Mouse (Mus musculus): ENCODE measurements around the gene Phf24.
"Not testable (repeated sequence)": the region's sequence is repeated elsewhere in the genome, so short reads cannot be mapped to it uniquely, and the experiment has no call there.

Phf24 gene

DNA sequence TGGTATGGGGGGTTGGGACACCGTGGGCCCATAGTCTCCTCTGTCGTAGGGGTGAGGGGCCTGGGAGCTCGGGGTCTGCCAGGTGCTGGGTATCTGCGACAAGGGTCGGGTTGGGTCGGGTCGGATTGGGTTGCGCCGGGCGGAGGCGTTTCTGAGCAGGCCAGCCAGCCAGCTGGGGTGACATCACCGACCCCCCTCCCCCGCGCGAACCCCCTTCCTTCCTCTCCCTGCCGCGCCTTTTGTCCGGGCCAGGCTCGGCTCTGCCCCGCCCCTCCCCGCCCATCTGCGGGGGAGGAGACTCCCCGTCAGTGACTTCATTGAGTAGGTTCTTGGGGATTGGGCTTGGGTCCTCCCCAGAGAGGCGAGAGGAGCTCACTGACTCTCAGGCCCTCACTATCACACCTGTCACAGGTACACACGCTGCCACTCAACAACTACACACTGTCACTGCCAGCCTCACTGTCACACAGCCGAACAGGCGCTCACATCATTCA lies 33.7 kb downstream of the Phf24 start:
- peak; percentile 69 to 79 for DNase-seq (ENCODE audit: low spot score in 2 of 2)

DNA sequence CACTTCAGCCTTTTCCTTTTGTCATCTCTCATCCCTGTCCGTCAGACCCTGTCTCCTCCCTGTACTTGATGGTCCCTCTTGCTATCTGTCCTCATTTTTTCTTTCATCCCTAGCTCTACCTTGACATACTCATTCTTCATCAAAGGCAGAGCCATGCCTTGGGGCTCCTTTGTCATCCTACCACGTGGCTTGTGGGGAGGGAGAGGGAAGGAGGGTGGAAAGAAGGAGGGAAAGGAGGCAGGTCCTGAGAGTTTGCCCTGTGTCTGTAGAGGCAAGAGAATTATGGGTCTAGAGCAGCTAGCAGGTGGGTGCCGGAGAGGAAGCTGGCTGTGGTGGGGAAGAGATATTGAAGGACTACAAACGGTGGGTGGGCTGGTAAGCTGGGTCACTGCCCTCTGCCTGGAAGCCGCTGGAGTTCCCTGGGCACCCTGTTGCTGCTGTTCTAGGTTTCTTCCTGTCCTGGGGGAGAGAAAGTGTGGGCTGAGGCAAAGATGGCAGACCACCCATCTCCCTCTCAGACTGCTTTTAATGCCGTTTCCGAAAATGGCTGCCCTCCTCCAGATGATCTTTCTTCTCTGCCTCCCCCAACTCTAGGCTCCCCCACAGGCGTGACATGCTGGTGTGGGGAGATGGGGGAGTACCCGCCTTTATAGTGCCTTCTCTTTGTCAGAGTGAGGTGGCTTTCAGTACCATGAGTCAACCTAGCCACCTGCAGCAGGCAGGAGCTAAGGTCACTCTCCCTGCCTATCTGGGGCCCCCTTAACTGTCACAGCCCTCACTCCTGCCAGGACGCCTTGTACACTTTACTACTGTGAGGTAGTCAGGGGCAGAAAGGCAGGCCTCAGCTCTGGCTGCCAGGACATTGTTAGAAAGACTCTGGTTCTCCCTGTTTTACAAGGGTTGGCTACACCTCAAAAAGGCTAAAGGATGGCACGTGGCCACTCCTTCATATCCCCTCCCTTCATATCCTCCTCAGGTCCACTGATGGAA lies 35.0 kb downstream of the Phf24 start:
- no peak for DNase-seq (ENCODE audit: low spot score in 2 of 2)

DNA sequence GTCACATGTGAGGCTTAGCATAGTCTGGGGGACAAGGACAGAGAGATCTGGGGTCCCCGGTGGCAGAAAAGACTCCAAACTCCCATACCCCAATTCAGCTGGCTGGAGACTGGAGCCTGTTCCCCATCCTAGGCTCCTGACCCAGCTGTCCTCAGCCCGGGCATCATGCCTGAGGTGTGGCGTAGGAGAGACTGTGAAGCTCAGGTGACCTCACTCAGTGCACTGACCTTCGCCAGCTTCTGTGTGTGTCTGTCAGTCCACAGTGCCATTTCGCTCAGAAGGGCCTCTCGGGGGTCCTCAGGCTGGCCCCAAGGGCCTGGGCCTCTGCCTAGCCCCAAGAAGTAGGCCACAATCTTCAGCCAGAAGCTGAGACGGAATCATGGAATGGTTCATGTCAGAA lies 36.1 kb downstream of the Phf24 start:
- no peak for DNase-seq (ENCODE audit: low spot score in 2 of 2)

DNA sequence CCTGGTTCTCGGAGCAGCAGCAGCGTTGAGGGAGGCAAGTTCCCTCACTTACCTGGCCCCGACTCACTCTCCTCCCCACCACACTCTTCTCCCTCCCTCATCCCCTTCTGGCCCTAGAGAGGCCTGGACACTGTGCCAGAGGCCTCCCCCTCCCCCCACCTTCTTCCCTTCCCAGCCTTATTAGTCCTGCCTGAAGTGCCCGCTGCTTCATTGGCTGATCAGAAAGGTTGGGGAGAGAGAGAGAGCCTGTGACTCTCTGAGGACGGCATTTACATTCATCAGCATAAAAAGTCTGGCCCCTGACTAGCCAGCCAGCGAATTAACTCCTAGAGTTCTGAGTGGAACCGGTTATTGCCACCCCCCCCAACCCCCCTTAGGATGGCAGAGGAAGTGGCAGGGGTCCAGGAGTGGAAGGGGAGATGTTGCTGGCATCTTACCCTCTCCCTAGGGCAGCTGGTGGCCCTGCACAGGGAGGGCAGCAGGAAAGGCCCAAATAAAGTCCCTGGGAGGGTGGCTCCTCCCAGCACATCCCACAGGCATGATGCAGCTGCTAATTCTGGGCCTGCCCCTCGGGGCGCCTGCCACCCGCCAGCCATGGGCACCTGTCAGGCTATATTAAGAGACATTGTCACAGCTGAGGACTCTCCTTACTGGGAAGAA lies 37.1 kb downstream of the Phf24 start:
- DNase-seq (ENCODE audit: low spot score in 2 of 2), result no peak

DNA sequence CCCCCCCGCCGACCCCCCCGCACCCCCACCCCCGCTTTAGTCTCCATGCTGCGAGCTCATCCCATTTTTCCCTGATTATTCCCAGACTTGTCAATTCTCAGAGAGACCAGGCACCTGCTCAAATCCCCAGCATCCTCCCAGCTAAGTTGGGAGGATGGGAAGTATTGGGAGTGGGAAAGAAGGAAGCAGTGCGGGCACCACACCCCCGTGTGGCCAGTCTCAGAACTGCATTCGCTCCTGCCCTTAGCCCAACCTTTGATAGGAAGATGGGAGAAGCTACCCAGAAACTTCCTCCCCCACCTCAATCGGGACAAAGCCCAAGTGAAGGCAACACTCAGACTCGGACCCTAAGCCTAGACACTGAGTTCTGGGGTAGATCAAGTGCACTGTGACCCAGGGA lies 37.8 kb downstream of the Phf24 start:
- DNase-seq (ENCODE audit: low spot score in 2 of 2), result peak; percentile 17 to 58

DNA sequence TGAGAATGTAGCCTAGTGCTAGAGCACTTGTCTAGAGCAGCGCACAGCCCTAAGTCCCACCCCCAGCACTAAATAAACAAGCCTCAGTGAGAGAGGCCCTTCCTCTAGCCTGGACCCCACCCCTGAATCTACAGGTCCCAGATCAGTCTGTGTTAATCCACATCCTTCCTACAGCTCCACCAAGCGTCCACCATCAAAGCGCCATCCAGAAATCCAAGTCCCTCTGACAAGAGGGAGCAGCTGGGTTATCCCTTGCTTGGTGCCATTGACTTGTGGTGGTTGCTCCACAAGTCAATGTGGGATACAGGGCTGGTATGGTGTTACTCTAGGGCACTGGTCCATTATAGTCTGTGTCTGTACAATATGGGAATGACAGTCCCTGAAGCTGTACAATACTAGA lies 38.7 kb downstream of the Phf24 start:
- DNase-seq (ENCODE audit: low spot score in 2 of 2), result no peak

- no peak for DNase-seq (ENCODE audit: low spot score in 2 of 2)
These were observed 40.1 kb downstream of the Phf24 start for GRCm38 (mm10) chr4:42956581-42956980.

GRCm38 (mm10) chr4:42957306-42957705 lies 40.8 kb downstream of the Phf24 start:
- DNase-seq (ENCODE audit: low spot score in 2 of 2), result no peak

DNA sequence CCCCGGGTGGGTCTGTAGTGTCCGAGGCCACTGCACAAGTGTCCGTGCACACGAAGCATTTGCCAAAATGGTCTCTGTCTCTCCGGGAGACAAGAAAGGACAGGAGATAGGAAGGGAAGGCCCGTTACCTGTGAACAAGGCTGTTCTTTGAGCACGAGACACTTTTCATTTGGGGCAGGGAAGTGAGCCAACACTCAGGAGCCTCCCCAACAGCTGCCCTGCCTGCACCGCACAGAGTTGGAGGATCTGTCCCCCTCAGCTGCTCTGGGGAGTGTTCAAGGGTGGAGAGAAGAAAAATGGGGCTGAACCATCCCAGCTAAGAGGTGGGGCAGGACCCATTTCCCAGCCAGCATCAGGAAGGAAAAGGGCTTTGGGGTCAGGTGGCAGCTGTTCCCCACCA lies 41.5 kb downstream of the Phf24 start:
- no peak for DNase-seq (ENCODE audit: low spot score in 2 of 2)

GRCm38 (mm10) chr4:42958942-42959341 lies 42.5 kb downstream of the Phf24 start:
- DNase-seq (ENCODE audit: low spot score in 2 of 2), result no peak

DNA sequence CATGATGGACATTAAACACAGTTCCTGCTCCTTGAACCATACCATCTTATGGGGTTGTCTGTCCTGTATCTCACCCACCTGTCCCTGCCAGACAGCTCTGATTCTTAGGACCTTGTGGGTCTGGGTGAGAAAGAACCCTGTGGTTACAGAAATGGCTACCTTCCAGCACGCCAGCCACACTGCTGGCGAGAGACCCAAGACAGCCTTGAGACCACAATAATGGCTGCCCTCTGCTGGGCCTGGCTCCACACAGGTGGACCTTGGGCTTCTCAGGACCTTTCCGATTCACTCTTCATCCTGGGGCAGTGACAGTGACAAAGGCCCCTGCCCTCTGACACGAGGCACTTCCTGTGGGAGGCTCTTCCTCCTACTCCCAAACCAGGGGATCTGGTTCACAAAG lies 42.9 kb downstream of the Phf24 start:
- no peak for DNase-seq (ENCODE audit: low spot score in 2 of 2)

- DNase-seq (ENCODE audit: low spot score in 2 of 2), result peak in 1 of 2 experiments; percentile 35
These were observed 45.1 kb downstream of the Phf24 start for GRCm38 (mm10) chr4:42961592-42961991.

DNA sequence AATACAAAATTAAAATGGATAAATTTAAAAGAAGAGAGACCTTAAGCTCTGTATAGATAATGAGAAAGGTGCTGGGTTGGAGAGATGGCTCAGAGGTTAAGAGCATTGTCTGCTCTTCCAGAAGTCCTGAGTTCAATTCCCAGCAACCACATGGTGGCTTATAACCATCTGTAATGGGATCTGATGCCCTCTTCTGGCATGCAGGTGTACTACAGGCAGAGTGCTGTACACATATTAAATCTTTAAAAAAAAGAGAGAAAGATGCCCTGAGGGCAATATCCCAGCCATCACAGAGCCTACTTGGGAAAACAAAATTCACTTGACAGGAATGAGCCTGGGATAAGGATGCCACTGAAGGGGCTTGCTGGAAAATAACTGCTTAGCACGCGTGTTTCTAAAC lies 47.0 kb downstream of the Phf24 start:
- no peak for DNase-seq (ENCODE audit: low spot score in 2 of 2)

DNA sequence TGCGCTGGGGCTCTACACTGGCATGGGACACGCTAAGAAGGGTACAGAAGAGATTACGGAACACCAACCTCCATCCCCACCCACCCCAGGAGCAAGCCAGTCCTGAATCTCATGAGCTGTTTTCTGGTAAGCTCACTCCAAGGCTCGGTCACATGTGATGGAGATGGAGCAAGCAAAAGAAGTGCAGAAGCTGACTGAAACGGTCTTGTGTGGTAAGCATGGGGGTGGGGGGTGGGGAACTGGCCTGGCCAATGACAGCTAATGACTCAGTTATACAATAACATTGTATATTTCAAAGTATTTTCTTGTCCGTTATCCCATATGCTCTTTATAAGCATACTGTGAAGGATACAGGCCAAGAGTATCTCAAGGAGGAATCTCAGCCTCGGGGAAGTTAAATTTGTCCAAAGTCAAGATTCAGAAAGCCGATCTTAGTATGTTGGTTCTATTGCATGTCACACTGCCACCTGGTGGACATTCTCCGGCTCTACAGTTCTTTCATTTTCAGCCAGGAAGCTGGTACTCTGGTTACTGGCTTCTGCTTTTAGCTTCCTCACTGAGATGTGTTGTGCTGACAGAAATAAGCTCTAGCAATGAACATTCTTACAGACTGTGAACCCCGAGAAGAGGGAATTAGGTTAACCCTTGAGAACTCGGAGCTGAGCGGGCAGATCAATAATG lies 48.7 kb downstream of the Phf24 start:
- no peak for DNase-seq (ENCODE audit: low spot score in 2 of 2)

GRCm38 (mm10) chr4:42969304-42969703 lies 52.8 kb downstream of the Phf24 start, which contains the start of gene 1700022I11Rik:
Gene 1700022I11Rik, plus strand, starts transcription at chr4:42969604.
- DNase-seq (ENCODE audit: low spot score in 2 of 2), result no peak

DNA sequence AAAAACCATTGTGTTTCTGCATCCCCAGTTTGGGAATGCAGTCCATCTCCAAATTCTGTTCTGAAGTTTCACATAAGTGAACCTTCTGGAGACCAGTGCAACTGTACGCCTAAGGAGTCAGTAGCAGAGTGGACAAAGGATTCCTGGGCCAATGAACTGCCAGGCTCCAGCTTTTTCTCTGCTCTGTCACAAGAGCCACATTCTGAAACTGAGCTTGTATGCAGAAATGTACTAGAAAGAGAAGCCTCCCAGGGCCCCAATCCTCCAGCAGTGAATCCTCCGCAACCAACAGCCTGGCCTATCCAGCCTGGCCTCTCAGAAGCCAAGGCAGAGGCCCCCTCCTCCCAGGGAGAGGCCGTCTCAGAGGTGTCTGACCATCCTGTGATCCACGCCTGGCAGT lies 56.5 kb downstream of the Phf24 start:
- no peak for DNase-seq (ENCODE audit: low spot score in 2 of 2)

- DNase-seq (ENCODE audit: low spot score in 2 of 2), result no peak
These were observed 57.4 kb downstream of the Phf24 start for GRCm38 (mm10) chr4:42973868-42974267.

GRCm38 (mm10) chr4:42978062-42978461 lies 61.6 kb downstream of the Phf24 start:
- DNase-seq (ENCODE audit: low spot score in 2 of 2), result no peak

DNA sequence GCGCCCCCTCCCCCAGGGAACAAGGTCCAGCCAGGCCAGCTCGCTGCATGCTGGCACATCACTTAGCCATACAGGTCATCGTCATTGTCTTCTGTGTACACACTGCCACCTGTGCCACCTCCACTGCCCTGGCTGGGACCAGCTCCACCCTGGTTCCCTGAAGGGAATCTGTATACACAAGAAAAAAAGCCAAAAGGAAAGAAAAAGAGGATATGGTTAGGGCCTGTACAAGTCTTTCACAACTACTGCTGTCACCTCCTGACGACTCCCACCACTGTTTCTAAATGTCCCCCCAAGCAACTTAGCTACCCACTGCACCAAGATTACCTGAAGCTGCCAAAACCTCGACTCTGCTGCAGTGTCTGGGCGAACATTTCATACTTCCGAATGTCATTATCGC lies 64.0 kb downstream of the Phf24 start:
- DNase-seq (ENCODE audit: low spot score in 2 of 2), result not testable (repeated sequence)

DNA sequence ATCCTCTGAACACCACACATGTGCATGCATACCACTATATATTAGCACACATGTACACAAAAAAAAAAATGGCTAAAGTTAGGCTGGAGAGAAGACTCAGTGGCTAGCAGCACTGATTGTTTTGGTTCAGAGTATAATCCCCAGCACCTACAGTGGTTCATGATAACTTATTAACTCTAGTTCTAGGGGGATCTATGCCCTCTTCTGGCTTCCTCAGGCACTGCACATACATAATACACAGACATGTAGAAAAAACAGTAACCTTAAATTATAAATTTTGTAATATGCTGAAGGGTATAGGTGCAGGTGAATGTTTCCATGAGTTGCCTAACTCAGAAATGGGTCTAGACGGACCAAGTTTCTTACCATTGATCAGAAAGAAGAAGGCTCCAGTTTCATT lies 71.8 kb downstream of the Phf24 start:
- DNase-seq (ENCODE audit: low spot score in 2 of 2), result no peak

Data from urinary bladder, adult 18-20 months (tissue).